Mouse (Mus musculus) forebrain, embryonic 16.5 days (tissue): ENCODE results near the gene 1700086D15Rik. TPM values are rescaled to one million over a fixed set of nuclear protein-coding genes. Genes with fewer than 3 reads are reported as not detected.
A peak's percentile ranks its signal among the peaks of the same experiment; 100 is the strongest.

Experiments used
- ATAC-seq: fragments of 200-750 bp; cut with Nextera tagmentation; 2 replicates; pipeline ENCODE4 v1.8.0; 2017; ENCODE audit warnings: mild to moderate bottlenecking, moderate library complexity
- H3K27ac ChIP-seq: fragments of 300-500 bp; sonication (generic); 2 replicates; pipeline ENCODE4 v1.5.1; 2014; ENCODE audit warnings: low read length, control low read depth
- H3K27me3 ChIP-seq: fragments of 300-500 bp; sonication (generic); replicated peaks from 2 replicates; pipeline ENCODE4 v1.6.1; 2014; ENCODE audit warnings: low read length; ENCODE audit not compliant: control insufficient read depth, insufficient read depth
- H3K36me3 ChIP-seq: fragments of 300-500 bp; sonication (generic); 2 replicates; pipeline ENCODE4 v1.6.1; 2014; ENCODE audit not compliant: control insufficient read depth, insufficient read depth
- H3K4me1 ChIP-seq: fragments of 300-500 bp; sonication (generic); replicated peaks from 2 replicates; pipeline ENCODE4 v1.6.1; 2014; ENCODE audit warnings: low read length; ENCODE audit not compliant: control insufficient read depth, insufficient read depth
- H3K4me2 ChIP-seq: fragments of 300-500 bp; sonication (generic); 2 replicates; pipeline ENCODE4 v1.6.1; 2014; ENCODE audit warnings: mild to moderate bottlenecking, low read length, control low read depth
- H3K4me3 ChIP-seq: fragments of 300-500 bp; sonication (generic); replicated peaks from 2 replicates; pipeline ENCODE4 v1.5.1; 2014; ENCODE audit warnings: mild to moderate bottlenecking, low read length, control low read depth
- H3K9ac ChIP-seq: fragments of 300-500 bp; sonication (generic); replicated peaks from 2 replicates; pipeline ENCODE4 v1.6.1; 2014; ENCODE audit warnings: low read depth, low read length, control low read depth
- H3K9me3 ChIP-seq: fragments of 300-500 bp; sonication (generic); 2 replicates; pipeline ENCODE4 v1.6.1; 2016; ENCODE audit warnings: low read length; ENCODE audit not compliant: control insufficient read depth
- WGBS: fragments of 180-500 bp; shearing (Covaris S2); extraction: QIAGEN DNeasy Blood & Tissue Kit; methylation state at CpG from one replicate; pipeline ENCODE4 v1.1.7; 2014; 5-methylcytosine and 5-hydroxymethylcytosine counted together
- polyA plus RNA-seq: library from polyadenylated mRNA; unstranded; fragments of >200 nt; fragmentation: Nextera tagmentation; extraction: Ambion mirVana; gene quantifications from 2 replicates; pipeline ENCODE4 v1.2.1, GENCODE M21; 2015

The 1700086D15Rik gene
- polyA plus RNA-seq, 1 experiment from 2014 or later: not detected

- no peaks in the 10 kb centered on the region for H3K27me3 ChIP-seq
- no peak overlapping the region for H3K9ac ChIP-seq
- WGBS: 86% methylated on average over 4 of the region's 4 CpGs
- ATAC-seq: no peak
- H3K27ac ChIP-seq: no peak overlapping the region
- no peaks in the 10 kb centered on the region for H3K36me3 ChIP-seq
- H3K4me1 ChIP-seq: peaks cover 3% of the 10 kb centered on the region
- H3K4me3 ChIP-seq: no peak overlapping the region
- H3K4me2 ChIP-seq: no peak overlapping the region
- H3K9me3 ChIP-seq: no peaks in the 10 kb centered on the region
Observed at GRCm38 (mm10) chr11:65120276-65120675, 39.4 kb downstream of the 1700086D15Rik start.

DNA sequence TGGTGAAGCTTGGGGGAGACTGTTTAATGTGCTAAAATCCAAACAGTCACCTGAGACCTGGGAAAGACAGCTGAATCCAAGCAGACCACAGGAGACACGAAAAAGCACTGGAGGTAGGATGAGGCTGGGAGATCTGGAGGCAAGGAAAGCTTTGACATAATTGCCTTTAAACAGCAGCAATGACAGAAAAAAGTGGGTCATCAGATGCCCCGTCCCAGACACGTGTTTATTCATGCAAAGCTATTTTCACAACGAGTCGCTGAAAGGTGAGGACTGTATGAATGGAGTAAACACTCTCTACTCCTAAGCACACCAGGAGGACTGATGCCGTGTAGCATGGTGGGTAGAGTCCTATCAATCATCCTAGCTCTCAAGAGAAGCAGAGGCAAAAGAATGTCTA, 43.9 kb downstream of the 1700086D15Rik start:
- 91% methylated on average over 6 of the region's 6 CpGs for WGBS
- H3K9me3 ChIP-seq: no peaks in the 10 kb centered on the region
- H3K4me1 ChIP-seq: no peaks in the 10 kb centered on the region
- ATAC-seq: no peak
- no peaks in the 10 kb centered on the region for H3K27me3 ChIP-seq
- no peak overlapping the region for H3K9ac ChIP-seq
- no peak overlapping the region for H3K27ac ChIP-seq
- H3K4me2 ChIP-seq: no peak overlapping the region
- no peak overlapping the region for H3K4me3 ChIP-seq
- no peaks in the 10 kb centered on the region for H3K36me3 ChIP-seq

GRCm38 (mm10) chr11:65112086-65112485, 47.6 kb downstream of the 1700086D15Rik start:
- Histone ChIP-seq H3K4me2 (no peak overlapping the region), H3K27ac (no peak overlapping the region), H3K9ac (no peak overlapping the region), H3K27me3 (no peaks in the 10 kb centered on the region), H3K4me3 (no peak overlapping the region), H3K36me3 (no peaks in the 10 kb centered on the region), H3K4me1 (peaks cover 4% of the 10 kb centered on the region; the same call in 1 of the 2 replicates), H3K9me3 (no peaks in the 10 kb centered on the region)
- ATAC-seq: no peak
- 57% methylated on average over 4 of the region's 4 CpGs for WGBS

GRCm38 (mm10) chr11:65111651-65112050, 48.0 kb downstream of the 1700086D15Rik start:
- no peak for ATAC-seq
- Histone ChIP-seq H3K4me3 (no peak overlapping the region), H3K27me3 (no peaks in the 10 kb centered on the region), H3K9ac (no peak overlapping the region), H3K27ac (no peak overlapping the region), H3K4me1 (peaks cover 4% of the 10 kb centered on the region; the same call in 1 of the 2 replicates), H3K36me3 (no peaks in the 10 kb centered on the region), H3K4me2 (no peak overlapping the region), H3K9me3 (no peaks in the 10 kb centered on the region)
- 73% methylated on average over 5 of the region's 5 CpGs for WGBS

DNA sequence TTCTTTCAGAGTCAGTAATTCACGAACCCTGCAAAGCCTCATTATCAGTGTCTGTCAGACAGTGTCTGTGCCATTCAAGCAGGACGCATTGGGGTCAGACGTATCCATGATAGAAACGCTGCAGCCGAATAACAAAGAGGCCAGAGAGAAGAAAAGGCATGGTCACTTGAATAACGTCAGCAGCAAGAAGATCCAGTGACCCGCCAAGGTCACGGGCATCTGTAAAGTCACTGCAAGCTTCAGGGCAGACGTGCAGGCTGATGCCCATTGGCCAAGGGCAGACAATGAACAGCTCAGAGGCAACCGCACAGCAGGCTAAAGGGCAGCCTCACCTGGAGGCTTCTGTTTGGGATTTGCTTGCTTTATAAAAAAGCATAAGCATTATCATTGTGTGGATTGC, 49.6 kb downstream of the 1700086D15Rik start:
- Histone ChIP-seq H3K4me2 (no peak overlapping the region), H3K27ac (no peak overlapping the region), H3K4me3 (no peak overlapping the region), H3K4me1 (peaks cover 4% of the 10 kb centered on the region; the same call in 1 of the 2 replicates), H3K27me3 (no peaks in the 10 kb centered on the region), H3K9me3 (no peaks in the 10 kb centered on the region), H3K9ac (no peak overlapping the region), H3K36me3 (no peaks in the 10 kb centered on the region)
- no peak for ATAC-seq
- WGBS: 60% methylated on average over 10 of the region's 10 CpGs

GRCm38 (mm10) chr11:65107734-65108171, 51.9 kb downstream of the 1700086D15Rik start:
- H3K4me2 ChIP-seq: no peak overlapping the region
- WGBS: 48% methylated on average over 5 of the region's 5 CpGs
- H3K27ac ChIP-seq: no peak overlapping the region
- no peak overlapping the region for H3K4me3 ChIP-seq
- peaks cover 4% of the 10 kb centered on the region; the same call in 1 of the 2 replicates for H3K4me1 ChIP-seq
- no peaks in the 10 kb centered on the region for H3K27me3 ChIP-seq
- H3K36me3 ChIP-seq: no peaks in the 10 kb centered on the region
- H3K9ac ChIP-seq: no peak overlapping the region
- H3K9me3 ChIP-seq: no peaks in the 10 kb centered on the region
- ATAC-seq: peak; percentile 72

GRCm38 (mm10) chr11:65107151-65107550, 52.5 kb downstream of the 1700086D15Rik start:
- Histone ChIP-seq H3K4me1 (peaks cover 4% of the 10 kb centered on the region; the same call in 1 of the 2 replicates), H3K4me3 (no peak overlapping the region), H3K4me2 (no peak overlapping the region), H3K36me3 (no peaks in the 10 kb centered on the region), H3K9me3 (no peaks in the 10 kb centered on the region), H3K27me3 (no peaks in the 10 kb centered on the region), H3K27ac (no peak overlapping the region), H3K9ac (no peak overlapping the region)
- ATAC-seq: no peak
- 78% methylated on average over 4 of the region's 4 CpGs for WGBS

DNA sequence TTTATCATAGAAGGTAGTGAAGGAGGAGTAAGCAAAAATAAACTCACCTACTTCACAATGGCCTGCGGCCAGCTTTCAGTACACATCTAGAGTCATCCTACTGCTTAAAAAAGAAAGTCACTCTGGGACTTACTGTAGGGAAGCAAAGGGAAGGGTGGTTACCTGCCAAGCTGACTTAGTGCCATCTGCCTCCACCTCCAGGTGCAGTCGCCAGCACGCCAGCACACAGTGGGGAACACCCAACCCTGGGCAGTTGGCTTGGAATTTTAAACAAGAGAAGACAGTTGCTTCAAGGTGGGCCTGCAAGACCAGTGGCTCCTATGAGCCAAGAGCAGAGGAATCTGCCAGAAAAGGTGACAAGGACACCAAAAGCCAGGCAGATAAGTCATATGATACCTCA, 55.6 kb downstream of the 1700086D15Rik start:
- no peaks in the 10 kb centered on the region for H3K9me3 ChIP-seq
- WGBS: 93% methylated on average over 3 of the region's 3 CpGs
- H3K27ac ChIP-seq: no peak overlapping the region
- no peak for ATAC-seq
- no peak overlapping the region for H3K4me2 ChIP-seq
- H3K4me1 ChIP-seq: peaks cover 4% of the 10 kb centered on the region; the same call in 1 of the 2 replicates
- H3K4me3 ChIP-seq: no peak overlapping the region
- no peaks in the 10 kb centered on the region for H3K27me3 ChIP-seq
- no peak overlapping the region for H3K9ac ChIP-seq
- H3K36me3 ChIP-seq: no peaks in the 10 kb centered on the region
